Mouse (Mus musculus) embryonic fibroblast, embryonic 13.5 days (primary cell): ENCODE data around the gene Dtnb.

Experiments
- CTCF ChIP-seq: IDR thresholded peaks from 2 replicates; pipeline ENCODE4 v1.5.1; 2011; ENCODE audit warnings: mild to moderate bottlenecking, control low read depth, low read length, moderate library complexity, borderline replicate concordance; ENCODE audit not compliant: insufficient read depth
- POLR2A ChIP-seq: IDR thresholded peaks from 2 replicates; pipeline ENCODE4 v1.6.1; 2011; ENCODE audit warnings: low read depth, mild to moderate bottlenecking, control low read depth, low read length, moderate library complexity

GRCm38 (mm10) chr12:3738741-3739529 is 166.8 kb downstream of the Dtnb start:
- TF ChIP-seq CTCF (no peak), POLR2A (no peak)
